Mouse (Mus musculus): ENCODE measurements at regions not wholly inside any gene's neighbourhood (a gene's known extent, or its start where the extent isn't known, plus 50 kb on each side); places are given as distances from the start of the nearest gene placed in this dataset.

GRCm38 (mm10) chr13:35581616-35582015 lies 78.0 kb upstream of the Cdyl start:
- TF ChIP-seq CTCF (IDR thresholded peaks at IDR 0.05; ENCODE audit: low read depth) (no peak), EP300 (IDR thresholded peaks at IDR 0.05; ENCODE audit: low read depth) (no peak)

All from heart, postnatal 0 days (tissue).